Mouse (Mus musculus): ENCODE results near the gene Cabs1.

Cabs1 gene

DNA sequence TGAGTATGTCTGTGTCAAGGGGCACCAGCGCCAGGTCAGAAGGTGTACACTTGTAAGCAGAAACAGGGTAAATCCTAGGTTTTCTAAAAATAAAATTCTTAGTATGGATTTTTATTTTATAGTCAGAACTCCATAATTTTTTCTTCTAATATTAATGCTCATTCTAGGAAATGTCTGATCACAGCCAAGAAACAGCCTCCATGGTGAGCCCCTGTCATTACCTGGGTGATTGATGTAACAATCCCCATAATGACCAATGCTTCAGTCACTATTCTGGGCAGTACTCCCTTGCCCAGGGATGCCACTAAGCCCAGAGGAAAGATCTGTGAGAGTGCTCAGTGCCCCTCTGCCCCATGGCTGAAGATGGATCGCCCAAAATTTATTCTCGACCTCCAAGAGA lies at the start of gene Cabs1:
TSS of gene Cabs1 (plus strand) at position 301 of the 400 bp plus-strand sequence.
- DNase-seq = no peak

DNA sequence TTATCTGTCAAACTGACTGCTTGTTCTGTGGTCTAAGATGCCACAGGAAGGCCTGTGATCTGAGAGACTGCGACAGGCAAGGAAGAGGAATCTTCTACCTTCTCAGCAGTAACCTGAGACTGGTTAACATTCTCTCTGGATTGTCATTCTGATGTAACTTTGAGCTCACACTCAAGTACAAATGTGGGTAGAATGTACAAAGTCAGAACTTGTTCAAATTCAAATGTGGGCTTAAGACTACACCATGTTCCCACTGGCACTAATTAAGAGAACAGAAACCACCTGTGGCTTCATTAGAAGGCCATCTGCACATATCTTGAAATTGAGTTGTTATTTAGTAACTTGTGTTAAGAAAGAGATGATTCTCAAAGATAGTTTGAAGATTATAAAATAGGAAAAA lies 47.6 kb upstream of the Cabs1 start:
- DNase-seq = no peak

DNA sequence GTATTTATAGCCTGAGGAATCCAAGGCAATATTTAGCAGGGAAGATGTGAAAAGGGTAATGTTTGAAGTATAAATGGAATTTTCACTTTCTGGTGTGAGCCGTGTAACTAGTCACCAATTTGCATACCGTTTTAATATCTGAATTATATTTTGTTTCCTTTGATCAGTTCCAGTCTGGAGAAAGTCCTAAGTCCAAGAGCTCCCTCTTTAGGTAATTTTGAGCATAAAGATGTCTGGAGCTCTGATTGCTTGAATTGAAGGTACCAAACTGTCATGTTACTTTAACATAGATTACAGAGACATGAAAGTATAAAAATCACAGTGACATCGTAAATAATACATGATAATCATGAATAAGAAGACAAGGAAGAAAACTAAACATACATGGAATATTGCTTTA lies 38.5 kb upstream of the Cabs1 start:
- DNase-seq = no peak

DNA sequence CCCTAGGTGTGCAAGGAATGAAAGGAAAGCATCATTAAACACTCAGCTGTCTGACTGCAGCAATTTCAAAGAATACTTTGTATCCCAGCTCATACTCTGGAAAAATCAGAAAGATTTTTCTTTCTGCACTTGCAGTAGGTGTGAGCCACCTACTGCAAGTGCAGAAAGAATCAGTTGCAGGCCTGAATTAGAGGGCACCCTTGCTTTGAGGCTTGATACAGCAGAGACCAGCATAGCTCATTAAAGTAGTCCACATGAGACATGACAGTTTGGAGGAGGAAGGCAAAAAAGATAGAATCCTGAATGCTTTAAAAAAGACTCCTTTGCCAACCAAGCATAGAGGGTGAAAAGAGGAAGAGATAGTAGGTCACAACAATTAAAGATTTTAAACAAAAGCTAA lies 36.7 kb upstream of the Cabs1 start:
- no peak for DNase-seq

DNA sequence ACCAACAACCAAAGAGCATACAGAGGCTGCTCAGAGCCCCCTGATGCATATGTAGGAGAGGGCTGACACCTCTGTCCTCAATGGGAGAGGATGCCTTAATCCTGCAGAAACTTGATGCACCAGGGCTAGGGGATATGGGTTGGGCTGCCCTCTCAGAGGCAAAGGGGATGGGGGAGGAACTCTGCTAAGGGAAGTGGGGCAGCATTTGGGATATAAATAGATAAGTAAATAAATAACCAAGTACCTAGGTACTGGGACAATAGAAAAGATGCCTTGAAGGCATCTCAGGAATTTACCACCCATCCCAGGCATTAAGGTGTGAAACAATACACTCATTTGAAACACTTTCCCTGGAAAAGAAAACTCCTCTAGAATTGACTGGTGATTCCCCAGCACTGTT lies 27.4 kb upstream of the Cabs1 start:
- no peak for DNase-seq

DNA sequence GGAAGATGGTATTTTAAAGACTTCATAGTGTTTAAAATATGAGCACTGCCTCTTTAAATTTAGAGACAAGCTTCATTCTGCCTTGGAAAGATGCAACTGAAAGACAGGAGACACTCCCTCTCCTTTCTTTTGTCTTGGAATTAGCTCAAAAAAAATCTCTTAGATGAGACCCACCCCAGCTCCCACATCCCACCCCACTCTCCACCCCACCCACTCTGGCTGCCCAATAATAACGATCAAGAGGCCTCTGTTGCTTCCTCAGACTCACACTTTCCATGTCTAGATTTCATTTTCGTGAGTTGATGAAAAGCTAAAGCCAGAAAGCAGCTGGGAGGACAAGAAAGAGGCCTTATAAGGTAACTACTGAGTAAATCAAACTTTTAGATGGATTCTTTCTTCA lies 10.0 kb upstream of the Cabs1 start, which contains the start of the genes 2310003L06Rik and Gm28434:
TSS of gene 2310003L06Rik (plus strand) at position 259 of the 400 bp plus-strand sequence.
TSS of gene Gm28434 (plus strand) at position 317 of the 400 bp plus-strand sequence.
- DNase-seq = no peak

DNA sequence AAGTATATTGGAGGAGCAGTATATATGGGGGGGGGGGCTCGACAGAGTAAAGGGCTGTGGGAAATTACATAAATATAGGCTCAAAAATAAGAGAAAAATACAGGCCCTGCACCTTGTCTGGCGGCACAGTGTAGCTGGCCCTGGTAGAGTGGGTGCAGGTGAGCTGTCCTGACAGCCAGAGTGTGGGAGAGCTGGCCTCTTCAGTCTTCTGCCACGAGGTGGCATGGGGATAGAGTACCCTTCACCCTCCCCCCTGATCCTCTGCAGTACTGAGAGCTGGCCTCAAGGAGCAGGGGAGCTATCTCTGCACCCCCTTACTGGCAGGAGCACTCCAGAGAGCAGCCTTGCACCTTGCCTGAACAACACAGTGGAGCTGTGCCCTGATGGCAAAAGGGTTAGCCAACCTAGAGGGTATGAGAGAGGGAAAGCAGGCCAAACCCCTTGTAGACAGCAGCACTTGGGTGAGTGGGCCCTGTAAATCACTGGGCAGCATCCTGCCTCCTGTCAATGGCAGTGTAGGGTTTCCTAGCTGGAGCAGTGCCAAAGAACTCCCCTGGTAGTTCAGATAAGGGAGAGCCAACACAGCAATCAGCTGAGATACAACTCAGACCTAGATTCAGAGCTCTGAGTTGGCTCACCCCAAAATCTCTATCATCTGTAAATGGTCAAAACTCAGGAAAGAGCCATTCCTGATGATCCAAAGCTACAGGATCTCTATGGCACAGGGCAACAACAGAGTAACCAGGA lies 3.4 kb downstream of the Cabs1 start:
- no peak for DNase-seq

DNA sequence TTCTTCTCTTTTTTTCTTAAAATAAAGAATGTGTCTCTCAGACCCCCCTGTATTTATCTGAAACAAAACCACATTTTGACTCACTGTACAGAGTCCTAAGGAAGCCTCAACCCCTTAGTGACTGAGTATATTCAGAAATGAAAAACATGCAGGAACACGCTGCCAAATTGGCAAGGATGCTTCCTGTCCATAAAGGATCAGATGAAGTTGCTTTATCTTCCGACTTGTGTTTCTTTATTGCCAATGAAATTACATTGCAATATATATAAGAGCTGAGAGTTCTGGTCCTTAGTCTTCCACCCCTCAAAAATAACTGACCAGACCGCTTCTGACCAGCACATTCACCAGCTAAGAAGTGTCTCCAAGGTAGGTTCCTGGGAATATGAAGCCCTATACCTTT lies 23.0 kb downstream of the Cabs1 start, which contains the start of gene Smr3a:
TSS of gene Smr3a (plus strand) at position 301 of the 400 bp plus-strand sequence.
- no peak for DNase-seq

DNA sequence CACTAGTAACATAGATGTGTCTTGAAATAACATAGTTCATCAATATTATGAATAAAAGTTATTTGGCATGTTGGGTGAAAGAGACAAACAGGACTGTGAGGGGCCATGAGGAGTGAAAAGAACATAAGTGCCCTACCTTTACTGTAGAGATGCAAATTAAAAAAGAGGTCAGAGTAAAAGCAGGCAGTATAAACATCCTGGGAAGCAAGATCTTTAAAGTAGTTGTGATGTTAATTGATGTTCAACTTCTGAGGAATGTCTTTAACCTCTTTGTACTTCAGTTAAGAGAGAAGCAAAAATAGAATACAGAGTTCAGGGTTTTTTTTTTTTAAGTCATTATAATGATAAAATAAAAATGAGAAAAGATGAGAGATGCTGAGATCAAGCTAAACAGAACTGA lies 26.0 kb downstream of the Cabs1 start:
- DNase-seq = no peak
